Mouse (Mus musculus): ENCODE data around the gene Foxo4. TPM values are rescaled to one million over a fixed set of nuclear protein-coding genes. Genes with fewer than 3 reads are reported as not detected.

Gene Foxo4
- polyA plus RNA-seq (2014; fragmentation: Nextera tagmentation; extraction: Ambion mirVana) = 4.3 and 4.6 TPM in 2 replicates

DNA sequence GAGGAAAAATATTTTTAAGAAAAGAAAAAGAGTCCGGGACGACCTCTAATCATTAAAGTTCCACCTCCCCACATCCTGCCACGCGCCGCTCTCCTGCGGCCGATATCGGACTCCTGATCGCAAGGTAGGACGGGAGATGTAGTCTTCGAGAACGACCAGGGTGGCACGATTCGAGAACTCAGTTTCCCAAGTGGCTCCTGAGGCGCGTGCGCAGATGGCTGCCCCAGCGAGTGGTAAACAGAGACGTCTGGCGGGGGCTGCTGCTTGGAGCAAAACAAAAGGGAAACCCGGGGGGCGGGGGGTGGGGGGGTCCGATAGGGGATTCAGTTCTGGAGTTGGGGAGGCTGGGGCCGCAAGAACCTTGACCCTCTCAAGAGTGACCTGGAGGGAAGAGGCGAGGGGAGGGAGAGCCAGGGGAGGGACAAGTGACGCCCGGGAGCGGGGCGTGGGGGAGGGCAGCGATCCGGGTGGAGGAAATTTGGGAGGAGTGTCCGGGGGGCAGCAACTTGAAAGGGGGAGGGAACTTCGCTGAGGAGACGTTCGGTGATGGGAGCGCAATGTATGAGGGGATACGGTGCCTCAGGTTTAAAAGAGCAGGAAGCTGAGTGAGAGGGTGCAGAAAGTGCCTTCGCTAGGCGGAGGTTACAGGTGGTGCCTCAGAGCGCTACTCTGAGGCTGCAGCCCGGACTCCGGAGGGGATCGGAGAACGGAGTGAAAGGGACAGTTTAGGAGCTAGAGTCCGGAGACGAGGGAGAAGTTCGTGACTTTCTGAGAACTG, at the start of gene Foxo4:
Gene Foxo4 (plus strand): TSS at position 577 of the 778 bp plus-strand sequence.
- ATAC-seq (replicated peaks; ENCODE audit: insufficient number of reproducible peaks, low FRiP score, low TSS enrichment, low read depth) (peak; percentile 94), DNase-seq (ENCODE audit: low spot score) (peak; percentile 93)
- Histone ChIP-seq H3K27me3 (ENCODE audit: control insufficient read depth, insufficient read depth, low read length) (no peaks in the 10 kb centered on the region), H3K4me3 (ENCODE audit: low read depth, low read length) (peak within 1 kb of the TSS; percentile 52), H3K36me3 (replicated peaks; ENCODE audit: control insufficient read depth, insufficient read depth, low read depth, low read length) (no peaks in the 10 kb centered on the region), H3K27ac (replicated peaks; ENCODE audit: low read depth, low read length) (peak within 1 kb of the TSS; percentile 20), H3K4me1 (ENCODE audit: control insufficient read depth, insufficient read depth, low read length) (no peaks in the 10 kb centered on the region), H3K9ac (replicated peaks; ENCODE audit: low read length) (peak within 1 kb of the TSS; percentile 55), H3K9me3 (replicated peaks; ENCODE audit: control insufficient read depth, low read length) (no peaks in the 10 kb centered on the region), H3K4me2 (ENCODE audit: low read depth, low read length) (peak within 1 kb of the TSS; percentile 54)
- 19% methylated on average over 45 of the region's 47 CpGs for WGBS

DNA sequence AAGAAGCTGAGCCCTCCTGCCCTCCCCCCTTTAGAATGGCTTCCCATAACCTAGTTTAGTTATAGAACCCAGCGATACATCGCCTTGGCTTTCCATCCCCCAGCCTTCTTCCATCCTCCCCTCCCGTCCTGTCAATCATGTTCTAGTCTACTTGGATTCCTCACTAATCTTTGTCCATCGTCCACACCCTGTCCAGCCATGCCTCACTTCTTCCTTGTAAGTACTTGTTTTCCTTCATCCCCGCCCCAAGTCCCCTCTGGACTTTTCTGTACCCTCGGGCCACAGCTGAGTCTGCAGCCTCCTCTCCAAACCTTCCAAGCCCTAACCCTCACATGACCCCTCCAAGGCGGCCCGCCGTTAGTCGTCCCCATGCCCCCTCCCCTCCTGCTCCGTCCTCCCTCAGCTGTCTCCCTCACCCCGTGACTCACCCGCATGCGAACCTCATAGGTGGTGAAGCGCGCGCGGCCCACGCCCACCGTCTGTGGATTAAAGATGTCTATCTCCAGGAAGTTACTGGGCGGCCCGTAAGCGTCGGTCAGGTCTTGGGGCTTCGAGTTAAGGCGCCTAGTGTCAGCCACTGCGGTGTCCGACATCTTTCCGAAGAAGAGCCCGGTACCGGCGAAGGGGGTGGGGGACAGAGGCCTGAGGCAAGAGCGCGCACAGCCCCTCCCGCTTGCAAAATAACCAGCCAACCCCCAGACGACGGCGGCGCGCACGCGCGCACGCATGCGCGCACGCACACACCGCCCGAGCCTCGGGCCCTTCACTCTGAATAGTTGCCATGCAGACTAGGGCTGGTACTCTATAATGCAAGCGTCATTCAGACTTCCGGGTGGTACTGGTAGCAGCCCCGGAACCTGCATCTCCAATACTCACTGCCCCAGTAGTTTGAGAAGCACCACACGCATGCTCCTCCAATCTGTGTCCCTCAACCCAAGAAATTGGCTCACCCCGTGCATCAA, 32.2 kb upstream of the Foxo4 start, which contains the start of gene Snx12:
Gene Snx12 (minus strand): TSS at position 730 of the 962 bp plus-strand sequence.
- 16% methylated on average over 49 of the region's 55 CpGs for WGBS
- H3K9me3 ChIP-seq (replicated peaks; ENCODE audit: control insufficient read depth, low read length) = no peaks in the 10 kb centered on the region
- ATAC-seq (replicated peaks; ENCODE audit: insufficient number of reproducible peaks, low FRiP score, low TSS enrichment, low read depth) (peak; percentile 97), DNase-seq (ENCODE audit: low spot score) (peak; percentile 89)
- peak within 1 kb of the TSS; percentile 52 for H3K4me3 ChIP-seq (ENCODE audit: low read depth, low read length)
- H3K27ac ChIP-seq (replicated peaks; ENCODE audit: low read depth, low read length) = 0 out of 2 replicates have a peak within 1 kb of the TSS, but pooled peaks have one; percentile 56
- no peaks in the 10 kb centered on the region for H3K36me3 ChIP-seq (replicated peaks; ENCODE audit: control insufficient read depth, insufficient read depth, low read depth, low read length)
- no peaks in the 10 kb centered on the region for H3K4me1 ChIP-seq (ENCODE audit: control insufficient read depth, insufficient read depth, low read length)
- H3K4me2 ChIP-seq (ENCODE audit: low read depth, low read length) = peak within 1 kb of the TSS; percentile 43
- peak within 1 kb of the TSS; percentile 59 for H3K9ac ChIP-seq (replicated peaks; ENCODE audit: low read length)
- H3K27me3 ChIP-seq (ENCODE audit: control insufficient read depth, insufficient read depth, low read length) = peaks cover 2% of the 10 kb centered on the region; the same call in 1 of the 2 replicates

DNA sequence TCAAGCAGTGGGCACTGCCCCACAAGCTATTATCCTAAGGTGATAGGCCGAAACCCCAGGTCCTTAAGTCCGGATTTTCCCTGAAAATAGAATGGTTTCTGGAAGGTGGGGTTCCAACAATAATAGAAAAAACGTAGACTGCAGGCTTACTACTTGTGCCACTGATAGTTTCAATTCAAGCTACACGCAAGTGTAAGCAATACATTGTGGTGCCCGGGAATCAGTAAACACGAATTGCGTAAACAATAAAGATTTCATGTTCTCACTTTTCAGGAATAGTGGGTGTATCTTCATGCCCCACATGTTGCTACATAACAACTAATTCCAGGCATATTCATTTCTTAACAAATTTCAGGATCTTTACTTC, 31.5 kb upstream of the Foxo4 start:
- Histone ChIP-seq H3K9me3 (replicated peaks; ENCODE audit: control insufficient read depth, low read length) (no peaks in the 10 kb centered on the region), H3K4me1 (ENCODE audit: control insufficient read depth, insufficient read depth, low read length) (no peaks in the 10 kb centered on the region), H3K36me3 (replicated peaks; ENCODE audit: control insufficient read depth, insufficient read depth, low read depth, low read length) (no peaks in the 10 kb centered on the region), H3K4me2 (ENCODE audit: low read depth, low read length) (peak overlapping the region; percentile 33), H3K27ac (replicated peaks; ENCODE audit: low read depth, low read length) (no peak overlapping the region), H3K4me3 (ENCODE audit: low read depth, low read length) (peak overlapping the region; percentile 52), H3K9ac (replicated peaks; ENCODE audit: low read length) (no peak overlapping the region), H3K27me3 (ENCODE audit: control insufficient read depth, insufficient read depth, low read length) (peaks cover 2% of the 10 kb centered on the region; the same call in 1 of the 2 replicates)
- DNase-seq (ENCODE audit: low spot score) (no peak), ATAC-seq (replicated peaks; ENCODE audit: insufficient number of reproducible peaks, low FRiP score, low TSS enrichment, low read depth) (no peak)
- WGBS = 27% methylated on average over 7 of the region's 7 CpGs

DNA sequence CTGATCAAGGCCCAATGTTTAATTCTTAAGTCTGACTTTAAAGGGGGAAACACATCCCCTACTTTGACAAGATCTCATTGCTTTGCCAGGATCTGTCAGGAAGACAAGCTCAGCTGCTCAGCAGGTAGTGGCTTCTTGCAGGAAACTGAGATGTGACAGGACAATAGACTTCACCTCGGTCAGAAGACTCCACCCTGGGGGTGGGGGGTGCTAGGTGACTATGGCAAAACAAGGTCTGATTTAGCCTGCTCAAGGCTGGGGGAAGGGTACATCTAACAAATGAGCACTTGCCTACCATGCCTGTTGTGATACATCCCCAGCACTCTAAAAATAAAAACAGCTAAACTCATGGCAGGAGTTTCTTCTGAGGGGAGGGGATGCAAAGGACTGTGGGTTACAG, 9.3 kb upstream of the Foxo4 start:
- WGBS = 21% methylated on average over 1 of the region's 1 CpGs
- DNase-seq (ENCODE audit: low spot score) (no peak), ATAC-seq (replicated peaks; ENCODE audit: insufficient number of reproducible peaks, low FRiP score, low TSS enrichment, low read depth) (no peak)
- no peak overlapping the region for H3K9ac ChIP-seq (replicated peaks; ENCODE audit: low read length)
- H3K27me3 ChIP-seq (ENCODE audit: control insufficient read depth, insufficient read depth, low read length) = no peaks in the 10 kb centered on the region
- H3K9me3 ChIP-seq (replicated peaks; ENCODE audit: control insufficient read depth, low read length) = no peaks in the 10 kb centered on the region
- H3K36me3 ChIP-seq (replicated peaks; ENCODE audit: control insufficient read depth, insufficient read depth, low read depth, low read length) = no peaks in the 10 kb centered on the region
- H3K4me1 ChIP-seq (ENCODE audit: control insufficient read depth, insufficient read depth, low read length) = no peaks in the 10 kb centered on the region
- no peak overlapping the region for H3K27ac ChIP-seq (replicated peaks; ENCODE audit: low read depth, low read length)
- H3K4me2 ChIP-seq (ENCODE audit: low read depth, low read length) = no peak overlapping the region
- no peak overlapping the region for H3K4me3 ChIP-seq (ENCODE audit: low read depth, low read length)

DNA sequence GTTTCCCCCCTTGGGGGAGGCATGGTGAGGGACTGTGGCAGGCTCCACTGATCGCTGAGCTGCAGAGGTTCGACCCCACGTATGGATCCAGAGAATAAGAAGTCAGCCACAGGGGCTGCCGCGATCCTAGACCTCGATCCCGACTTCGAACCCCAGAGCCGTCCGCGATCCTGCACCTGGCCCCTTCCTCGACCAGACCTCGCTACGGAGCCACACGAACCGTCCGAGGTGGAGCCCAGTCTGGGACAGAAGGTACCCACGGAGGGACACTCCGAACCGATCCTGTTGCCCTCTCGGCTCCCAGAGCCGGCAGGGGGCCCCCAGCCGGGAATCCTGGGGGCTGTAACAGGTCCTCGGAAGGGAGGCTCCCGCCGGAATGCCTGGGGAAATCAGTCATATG, 412 bp downstream of the Foxo4 start:
- DNase-seq (ENCODE audit: low spot score) (no peak), ATAC-seq (replicated peaks; ENCODE audit: insufficient number of reproducible peaks, low FRiP score, low TSS enrichment, low read depth) (peak; percentile 40; the same call in 1 of the 2 replicates)
- Histone ChIP-seq H3K27me3 (ENCODE audit: control insufficient read depth, insufficient read depth, low read length) (no peaks in the 10 kb centered on the region), H3K9ac (replicated peaks; ENCODE audit: low read length) (peak overlapping the region; percentile 55), H3K4me2 (ENCODE audit: low read depth, low read length) (peak overlapping the region; percentile 54), H3K9me3 (replicated peaks; ENCODE audit: control insufficient read depth, low read length) (no peaks in the 10 kb centered on the region), H3K4me1 (ENCODE audit: control insufficient read depth, insufficient read depth, low read length) (no peaks in the 10 kb centered on the region), H3K4me3 (ENCODE audit: low read depth, low read length) (peak overlapping the region; percentile 52), H3K36me3 (replicated peaks; ENCODE audit: control insufficient read depth, insufficient read depth, low read depth, low read length) (no peaks in the 10 kb centered on the region), H3K27ac (replicated peaks; ENCODE audit: low read depth, low read length) (0 out of 2 replicates have a peak overlapping the region, but pooled peaks have one; percentile 20)
- WGBS = 11% methylated on average over 26 of the region's 26 CpGs

DNA sequence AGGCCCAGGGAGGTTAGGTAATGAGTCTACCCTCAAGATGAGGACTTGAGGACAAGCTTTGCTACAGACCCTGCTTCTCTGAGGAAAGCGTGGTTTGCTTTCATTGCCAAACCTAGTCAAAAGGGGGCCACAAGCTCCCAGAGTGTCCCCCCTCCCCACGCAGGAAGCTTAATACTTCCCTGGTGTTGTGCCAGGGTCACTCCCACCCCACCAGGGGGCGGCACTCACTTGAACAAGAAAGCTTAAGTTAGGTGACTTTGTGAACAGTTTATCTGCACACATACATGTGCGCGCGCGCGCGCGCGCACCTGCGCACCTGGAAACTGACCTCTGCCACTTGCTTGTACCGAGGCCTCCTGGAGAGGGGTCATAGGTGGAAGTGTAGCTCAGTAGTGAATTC, 2.3 kb downstream of the Foxo4 start:
- Histone ChIP-seq H3K27ac (replicated peaks; ENCODE audit: low read depth, low read length) (no peak overlapping the region), H3K4me2 (ENCODE audit: low read depth, low read length) (peak overlapping the region; percentile 13), H3K4me1 (ENCODE audit: control insufficient read depth, insufficient read depth, low read length) (no peaks in the 10 kb centered on the region), H3K9ac (replicated peaks; ENCODE audit: low read length) (no peak overlapping the region), H3K36me3 (replicated peaks; ENCODE audit: control insufficient read depth, insufficient read depth, low read depth, low read length) (no peaks in the 10 kb centered on the region), H3K4me3 (ENCODE audit: low read depth, low read length) (no peak overlapping the region), H3K9me3 (replicated peaks; ENCODE audit: control insufficient read depth, low read length) (no peaks in the 10 kb centered on the region), H3K27me3 (ENCODE audit: control insufficient read depth, insufficient read depth, low read length) (no peaks in the 10 kb centered on the region)
- DNase-seq (ENCODE audit: low spot score) (no peak), ATAC-seq (replicated peaks; ENCODE audit: insufficient number of reproducible peaks, low FRiP score, low TSS enrichment, low read depth) (no peak)
- 81% methylated on average over 13 of the region's 13 CpGs for WGBS

DNA sequence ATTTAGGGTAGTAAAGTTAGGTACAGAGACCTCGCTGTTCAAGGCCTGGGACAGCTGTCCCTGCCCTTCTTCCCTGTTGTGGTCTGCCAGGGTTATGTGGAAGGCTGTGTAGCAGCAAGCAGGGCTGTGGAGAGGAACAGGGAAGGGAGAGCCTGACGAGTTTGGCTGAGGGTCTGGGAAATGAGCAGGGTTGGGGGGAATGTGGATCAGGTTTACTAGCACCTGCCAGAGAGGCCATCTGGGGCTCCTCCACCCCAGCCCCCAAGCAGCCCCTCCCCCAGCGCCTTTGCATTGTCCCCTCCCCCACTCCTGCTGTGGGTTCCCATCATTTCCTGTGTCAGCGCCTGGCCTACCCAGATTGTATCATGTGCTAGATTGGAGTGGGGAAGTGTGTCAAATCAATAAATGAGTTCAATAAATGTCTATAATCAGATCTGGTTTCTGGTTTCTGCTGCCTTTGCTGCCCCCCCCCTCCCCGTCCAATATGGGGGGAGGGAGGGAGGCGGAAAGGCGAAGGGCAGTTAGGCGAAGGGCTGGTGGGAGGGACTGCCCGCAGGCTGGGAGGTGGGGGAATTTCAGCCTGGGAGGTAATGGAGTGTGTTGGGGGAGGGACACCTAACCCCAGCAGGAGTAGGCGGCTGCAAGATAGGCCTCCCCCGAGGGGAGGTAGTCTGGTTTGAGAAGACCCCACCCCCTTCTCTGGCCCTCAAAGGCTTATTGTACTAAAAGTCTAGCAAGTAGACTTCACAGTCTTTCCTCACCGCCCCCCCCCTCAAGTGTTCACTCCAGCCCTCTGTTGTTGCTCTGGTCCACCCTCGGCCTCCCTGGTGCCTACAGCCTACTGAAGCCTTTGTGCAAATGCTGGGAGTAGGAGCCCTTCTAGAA, 6.4 kb downstream of the Foxo4 start:
- H3K36me3 ChIP-seq (replicated peaks; ENCODE audit: control insufficient read depth, insufficient read depth, low read depth, low read length) = no peaks in the 10 kb centered on the region
- ATAC-seq (replicated peaks; ENCODE audit: insufficient number of reproducible peaks, low FRiP score, low TSS enrichment, low read depth) (peak; percentile 74), DNase-seq (ENCODE audit: low spot score) (peak; percentile 79)
- H3K27me3 ChIP-seq (ENCODE audit: control insufficient read depth, insufficient read depth, low read length) = no peaks in the 10 kb centered on the region
- no peak overlapping the region for H3K4me2 ChIP-seq (ENCODE audit: low read depth, low read length)
- 16% methylated on average over 13 of the region's 13 CpGs for WGBS
- no peaks in the 10 kb centered on the region for H3K4me1 ChIP-seq (ENCODE audit: control insufficient read depth, insufficient read depth, low read length)
- H3K9ac ChIP-seq (replicated peaks; ENCODE audit: low read length) = no peak overlapping the region
- H3K4me3 ChIP-seq (ENCODE audit: low read depth, low read length) = no peak overlapping the region
- no peaks in the 10 kb centered on the region for H3K9me3 ChIP-seq (replicated peaks; ENCODE audit: control insufficient read depth, low read length)
- peak overlapping the region; percentile 54 for H3K27ac ChIP-seq (replicated peaks; ENCODE audit: low read depth, low read length)
